Mouse (Mus musculus) heart, adult 11 months (tissue): ENCODE results near the gene Tmem135.

ENCODE experiments used
- DNase-seq: peaks from one replicate; pipeline ENCODE4 v3.0.0; 2022

The Tmem135 gene

DNA sequence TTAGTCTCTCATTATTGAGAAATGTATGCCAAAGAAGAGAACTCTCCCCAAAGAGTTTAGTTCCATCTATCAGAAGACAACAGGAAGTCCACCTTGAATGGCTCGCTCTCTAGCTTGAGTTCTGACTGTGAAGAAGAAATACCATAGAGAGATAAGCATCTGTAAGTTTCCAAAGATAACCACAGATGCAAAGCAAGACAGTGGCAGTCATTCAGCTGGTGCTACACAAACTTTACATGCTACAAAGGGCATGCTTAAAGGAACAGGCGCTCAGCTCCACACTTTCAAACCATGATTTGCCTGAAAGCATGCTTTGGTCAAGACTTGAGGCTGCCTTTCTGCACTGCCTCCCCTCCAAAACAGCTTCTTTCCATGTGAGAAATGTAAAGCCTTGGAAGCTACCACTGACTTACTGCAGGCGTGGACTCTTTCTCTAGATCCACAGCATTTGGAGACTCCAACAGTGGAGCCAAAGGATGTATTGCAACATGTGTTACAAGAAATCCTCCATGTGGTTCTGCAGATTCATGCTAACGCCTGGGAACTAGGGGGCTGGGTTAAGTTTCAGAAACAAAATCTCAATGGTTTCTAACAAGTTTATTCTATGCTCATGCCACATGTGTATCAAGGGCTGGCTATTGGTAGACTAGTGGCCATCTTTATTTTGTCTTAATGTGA is 232.1 kb downstream of the Tmem135 start:
- no peak for DNase-seq

DNA sequence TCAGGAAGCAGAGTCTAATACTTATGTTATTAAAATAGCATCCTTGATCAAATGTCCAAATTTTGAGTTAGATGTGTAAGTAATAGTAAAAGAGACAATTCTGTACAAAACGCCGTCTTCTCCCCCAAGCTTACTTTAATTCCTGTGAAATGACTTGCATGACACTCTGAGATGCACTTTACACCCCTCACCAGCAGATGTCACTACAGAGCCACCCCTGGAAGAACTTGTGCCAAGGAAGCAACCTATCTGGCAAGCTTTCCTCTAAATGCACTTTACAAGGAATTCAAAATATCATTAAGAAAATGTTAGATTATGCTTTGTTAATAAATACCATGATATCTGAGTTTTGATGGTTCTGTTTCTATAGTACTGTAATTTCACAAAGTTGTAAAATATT is 235.4 kb downstream of the Tmem135 start:
- peak; percentile 94 for DNase-seq

DNA sequence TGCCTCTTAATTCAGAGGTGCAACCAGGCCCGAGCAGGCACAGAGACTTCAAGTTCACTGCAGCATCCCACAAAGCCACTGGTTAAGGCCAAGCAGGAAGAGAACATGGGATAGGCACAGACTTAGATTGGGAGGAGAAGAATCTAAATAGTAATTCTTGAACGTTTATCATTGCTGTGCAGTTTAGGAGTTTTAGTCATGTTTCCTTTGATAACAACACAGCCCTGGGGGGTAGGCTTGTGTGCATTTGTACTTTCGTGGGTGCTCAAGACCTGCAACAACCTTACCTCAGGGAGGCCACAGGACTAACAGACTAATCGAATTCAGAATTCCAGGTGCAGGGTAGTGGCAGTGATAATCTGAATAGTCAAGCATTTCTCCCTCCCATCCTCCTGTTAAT is 238.5 kb downstream of the Tmem135 start:
- no peak for DNase-seq

DNA sequence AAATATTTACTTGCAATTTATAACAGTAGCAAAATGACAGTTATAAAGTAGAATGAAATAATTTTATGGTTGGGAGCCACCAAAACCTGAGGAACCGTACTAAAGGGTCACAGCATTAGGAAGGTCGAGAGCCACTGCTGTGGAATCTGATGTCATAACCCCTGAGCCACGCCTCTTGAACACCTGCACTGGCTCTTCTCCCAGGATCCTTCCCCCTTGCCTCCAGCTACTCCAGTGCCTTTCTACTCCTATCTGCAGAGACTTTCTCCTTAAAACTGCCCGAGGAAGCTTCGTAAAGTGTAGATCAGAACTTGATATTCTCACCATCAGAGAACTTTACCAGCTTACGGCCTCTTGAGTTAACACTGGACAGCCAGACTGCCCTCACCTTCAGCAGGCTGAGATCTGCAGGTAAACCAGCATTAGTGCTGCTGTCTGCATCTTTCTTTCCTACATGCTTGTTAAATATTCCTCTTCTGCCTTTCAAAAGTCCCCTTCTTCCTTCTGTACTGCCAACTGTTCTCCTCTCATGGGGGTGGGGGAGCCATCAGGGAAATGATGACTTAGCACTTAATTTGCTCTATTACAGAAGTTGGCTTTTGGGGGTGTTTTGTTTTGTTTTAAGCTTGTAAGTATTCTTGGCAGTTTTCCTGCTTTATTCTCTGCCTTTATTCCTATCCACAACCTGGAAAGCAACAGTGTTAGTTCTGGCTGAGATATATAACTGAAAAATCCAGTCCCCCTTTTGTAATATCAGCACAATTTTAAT is 242.2 kb downstream of the Tmem135 start:
- DNase-seq = no peak

DNA sequence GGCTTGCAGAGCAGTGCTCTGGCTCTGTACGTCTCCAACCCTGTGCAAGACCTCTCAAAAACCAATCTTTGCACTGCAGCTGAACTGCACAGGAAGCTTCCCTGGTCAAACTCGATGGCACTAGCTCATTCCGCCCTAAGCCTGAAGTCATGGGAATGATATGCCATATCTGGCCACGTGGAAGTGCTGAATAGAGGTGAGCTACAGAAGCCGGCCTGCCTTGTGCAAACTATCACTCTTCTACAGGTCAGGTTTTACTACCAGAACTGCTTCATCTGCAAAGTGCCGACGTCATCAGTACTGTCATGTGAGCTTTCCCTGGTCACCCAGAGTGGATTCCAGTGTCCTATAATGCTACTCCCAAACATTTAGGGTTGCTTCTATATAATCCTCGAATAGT is 246.7 kb downstream of the Tmem135 start:
- no peak for DNase-seq

DNA sequence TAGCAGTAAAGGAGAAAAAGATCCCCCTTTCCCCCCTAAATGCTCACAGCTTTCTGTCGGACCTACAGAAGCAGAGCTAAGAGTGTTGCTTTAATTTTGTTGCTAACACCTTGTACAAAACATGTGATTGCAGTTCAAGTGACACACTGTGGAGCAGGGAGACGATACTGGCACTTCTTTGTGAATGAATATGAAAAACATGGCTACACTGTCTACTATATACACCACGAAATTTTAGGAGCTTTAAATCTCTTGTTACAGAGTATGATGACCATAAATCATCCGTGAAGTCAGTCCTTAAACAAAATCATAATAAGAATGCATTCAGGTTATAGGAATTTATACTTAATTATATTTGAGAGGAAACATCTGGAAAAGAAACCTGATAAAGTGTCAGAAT is 247.4 kb downstream of the Tmem135 start:
- no peak for DNase-seq

DNA sequence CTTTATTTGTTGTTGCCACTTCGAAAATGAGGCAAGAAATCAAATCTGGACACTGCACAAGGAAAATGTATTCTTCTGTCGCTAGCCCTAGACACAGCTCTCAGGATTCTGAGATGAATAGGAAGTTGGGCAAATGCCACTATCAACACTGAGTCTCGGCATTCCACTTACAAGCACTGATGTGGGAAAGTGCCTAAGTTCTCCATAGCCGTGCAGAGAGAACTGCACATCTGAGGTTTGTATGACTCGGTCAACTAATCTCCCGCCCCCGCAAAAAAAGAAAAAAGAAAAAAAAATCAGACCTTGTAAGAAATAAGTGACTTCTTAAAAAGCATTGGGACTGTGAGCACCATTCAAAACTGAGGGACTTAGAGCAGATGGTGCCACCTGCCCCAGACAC is 248.3 kb downstream of the Tmem135 start:
- peak; percentile 89 for DNase-seq

DNA sequence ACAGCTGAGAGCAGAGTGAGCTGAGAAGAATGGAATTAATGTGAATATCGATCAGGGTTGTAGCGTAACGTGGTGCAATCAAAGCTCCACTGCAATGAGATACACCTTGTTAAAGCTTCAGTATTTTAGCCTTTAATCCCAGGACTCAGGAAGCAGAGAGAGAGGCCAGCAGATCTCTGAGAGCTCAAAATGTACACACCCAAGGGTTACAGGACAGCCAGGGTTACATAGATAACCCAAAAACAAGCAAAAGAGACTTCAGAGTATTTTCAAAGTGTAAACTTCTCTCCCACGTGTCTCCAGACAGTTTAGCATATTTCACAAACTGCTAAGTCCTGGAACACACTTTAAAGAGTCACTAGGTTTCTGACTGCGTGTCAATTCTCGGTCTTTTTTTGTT is 248.8 kb downstream of the Tmem135 start:
- DNase-seq = no peak

DNA sequence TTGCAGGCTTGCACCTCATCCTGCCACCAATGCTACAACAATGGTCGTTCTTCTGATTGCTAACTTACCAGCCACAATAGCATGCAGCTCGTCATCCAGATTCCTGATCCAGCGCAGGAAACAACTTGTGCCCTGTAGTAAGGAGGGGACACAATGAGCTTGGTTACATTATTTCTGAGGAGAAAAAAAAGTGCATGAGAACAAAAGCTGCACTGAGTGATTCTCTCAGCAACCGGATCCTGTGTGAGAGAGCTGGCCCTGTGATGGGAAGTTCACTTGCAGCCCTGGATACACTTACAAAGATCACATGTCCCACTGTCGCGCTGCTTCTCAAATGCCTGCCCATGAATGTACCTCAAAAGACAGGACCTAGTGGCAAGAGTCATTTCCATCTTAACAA is 252.7 kb downstream of the Tmem135 start:
- peak; percentile 87 for DNase-seq

DNA sequence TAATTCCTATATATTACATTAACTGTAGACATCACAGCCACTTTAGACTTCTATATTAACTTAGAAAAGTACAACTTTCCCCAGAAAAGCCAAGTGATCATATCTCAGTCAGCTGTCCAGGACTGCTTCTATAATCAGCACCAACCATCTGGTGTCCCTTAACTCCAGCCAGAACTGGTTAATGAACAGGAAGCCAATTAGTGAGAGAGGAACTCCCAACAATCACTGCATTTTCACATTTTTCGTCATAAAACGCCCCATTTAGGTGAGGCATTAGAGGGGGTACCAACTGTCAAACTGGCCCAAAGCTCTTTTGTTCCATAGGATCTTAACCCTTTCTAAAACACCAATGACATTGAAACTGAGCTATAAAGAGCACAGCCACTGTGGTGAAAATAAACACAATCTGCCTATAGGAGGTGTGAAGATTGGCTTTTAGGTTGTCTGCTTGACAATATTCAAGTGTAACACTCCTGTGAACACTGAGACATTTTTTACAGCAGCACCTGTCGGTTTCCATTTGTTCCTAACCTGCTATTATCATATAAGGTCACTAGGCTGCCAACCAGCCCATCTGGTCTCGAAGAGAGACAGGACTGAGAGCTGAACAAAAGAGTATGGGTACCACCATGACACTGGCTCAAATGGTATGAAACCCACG is 263.3 kb downstream of the Tmem135 start:
- DNase-seq = no peak

DNA sequence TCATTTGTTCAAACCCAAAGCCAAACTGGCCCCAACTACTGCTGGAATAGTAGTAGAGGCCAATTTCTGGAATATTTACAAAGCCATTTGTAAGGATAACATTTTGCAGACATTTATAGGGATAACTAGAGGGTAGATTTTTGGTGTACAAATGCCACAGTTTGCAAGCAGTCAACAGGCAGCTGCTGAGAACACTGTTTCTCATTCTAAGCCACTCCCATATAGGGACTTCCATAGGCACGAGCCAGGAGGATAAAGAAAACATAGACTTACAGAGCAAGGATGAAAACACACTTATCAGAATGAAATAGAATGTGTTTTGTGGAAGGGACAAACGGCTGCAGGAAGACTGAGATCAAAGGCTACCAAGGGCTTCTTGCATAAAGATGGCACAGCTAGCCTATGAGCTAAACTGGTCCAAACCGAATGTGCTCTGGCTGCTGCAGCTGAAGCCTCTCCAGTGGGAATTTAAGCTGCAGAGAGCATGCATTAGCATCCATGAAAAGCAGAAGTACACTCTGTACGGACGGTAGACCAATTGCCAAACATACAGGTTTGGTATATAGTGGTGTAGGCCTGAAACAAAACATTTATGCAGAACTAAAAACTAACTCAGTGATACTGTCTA is 269.0 kb downstream of the Tmem135 start:
- DNase-seq = no peak

DNA sequence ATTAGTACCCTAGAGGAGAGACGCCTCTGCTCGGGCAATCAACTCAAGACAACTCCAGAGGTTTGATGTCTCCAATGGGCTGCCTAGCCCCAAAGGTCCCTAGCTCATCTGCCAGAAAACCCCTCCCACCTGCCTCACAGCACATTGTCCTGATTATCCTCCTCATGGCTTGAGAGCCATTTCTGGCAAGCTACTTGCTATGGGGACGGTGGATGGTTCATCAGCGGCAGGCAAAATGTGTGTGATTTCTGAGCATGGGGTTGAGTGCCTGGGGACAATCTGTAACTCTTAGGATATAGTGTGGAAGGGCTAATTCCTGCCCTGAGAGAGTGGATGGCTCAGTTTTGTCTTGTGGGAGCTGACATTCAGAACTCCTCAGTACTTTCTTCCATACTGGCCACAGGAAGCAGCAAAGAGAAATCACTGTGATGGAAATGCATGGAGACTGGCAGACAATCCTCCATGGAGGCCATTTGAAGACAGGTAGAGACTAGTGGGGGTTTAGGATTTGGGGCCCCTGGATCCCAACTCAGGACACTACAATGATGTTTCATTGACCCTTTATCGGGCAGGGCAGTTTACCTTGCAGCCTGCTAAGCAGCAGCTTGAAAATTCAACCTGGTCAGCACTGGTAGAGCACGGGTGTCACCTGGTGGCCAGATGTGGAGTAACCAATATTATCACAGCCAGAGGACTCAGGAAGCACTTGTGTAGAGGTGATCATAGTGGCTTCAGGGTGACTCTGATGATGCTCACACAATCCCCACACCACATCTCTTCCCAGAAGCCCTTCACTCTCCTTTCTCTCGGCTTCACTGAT is 277.7 kb downstream of the Tmem135 start:
- peak; percentile 94 for DNase-seq

DNA sequence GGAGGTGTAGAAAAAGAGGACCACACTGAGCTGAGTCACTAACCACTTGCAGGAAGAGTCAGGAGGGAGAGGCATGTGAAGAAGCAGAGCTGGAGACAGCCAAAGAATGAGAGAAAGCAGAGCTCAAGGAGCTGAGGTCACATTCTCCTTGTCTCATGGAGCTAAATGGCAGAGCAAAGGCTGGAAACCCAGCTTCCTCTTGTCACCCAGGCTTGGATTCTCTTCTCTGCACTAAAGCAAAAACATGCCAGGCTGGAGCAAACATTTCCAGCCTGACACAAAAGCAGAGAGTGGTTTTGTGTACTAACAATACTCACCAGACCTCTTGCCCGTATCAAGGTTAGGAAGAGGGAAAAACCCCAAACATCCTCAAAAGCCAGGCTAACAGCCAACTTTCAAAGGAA is 287.8 kb downstream of the Tmem135 start:
- DNase-seq = peak; percentile 95

DNA sequence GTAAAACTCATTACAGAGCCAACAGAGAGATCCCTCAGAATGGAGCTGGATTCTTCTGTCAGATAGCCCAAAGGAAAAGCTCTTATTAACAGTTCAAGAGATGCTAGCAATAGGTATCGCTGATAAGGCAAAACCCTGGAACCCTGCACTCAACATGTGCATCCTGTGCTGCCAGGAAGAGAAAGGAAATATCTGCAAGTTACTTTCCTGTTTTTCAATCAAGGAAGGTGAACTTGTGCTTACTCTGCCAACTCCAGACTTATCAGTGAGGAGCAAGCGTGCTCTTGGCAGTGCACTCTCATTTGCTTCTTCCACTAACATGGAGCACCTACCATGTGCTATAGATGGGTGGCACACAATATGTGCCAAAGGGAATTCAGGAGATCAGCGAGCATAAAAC is 288.4 kb downstream of the Tmem135 start:
- peak; percentile 98 for DNase-seq

DNA sequence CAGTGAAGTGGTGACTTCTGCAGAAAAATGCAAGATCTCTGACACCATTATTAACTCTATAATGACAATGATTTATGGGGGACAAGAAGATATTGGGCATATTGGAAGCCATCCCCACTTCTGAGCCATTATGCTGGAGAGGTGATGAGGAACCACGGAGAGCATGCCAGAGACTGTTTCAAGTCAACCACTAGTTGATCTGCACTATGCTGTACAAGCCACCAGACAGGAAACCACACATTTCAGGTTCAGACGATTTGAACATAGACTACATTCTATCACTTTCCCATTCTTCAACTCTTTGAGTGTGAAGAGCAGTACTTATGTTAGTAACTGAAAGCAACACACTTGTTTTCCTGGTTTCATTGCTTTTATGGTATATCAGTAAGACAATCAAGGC is 297.6 kb downstream of the Tmem135 start:
- peak; percentile 19 for DNase-seq

DNA sequence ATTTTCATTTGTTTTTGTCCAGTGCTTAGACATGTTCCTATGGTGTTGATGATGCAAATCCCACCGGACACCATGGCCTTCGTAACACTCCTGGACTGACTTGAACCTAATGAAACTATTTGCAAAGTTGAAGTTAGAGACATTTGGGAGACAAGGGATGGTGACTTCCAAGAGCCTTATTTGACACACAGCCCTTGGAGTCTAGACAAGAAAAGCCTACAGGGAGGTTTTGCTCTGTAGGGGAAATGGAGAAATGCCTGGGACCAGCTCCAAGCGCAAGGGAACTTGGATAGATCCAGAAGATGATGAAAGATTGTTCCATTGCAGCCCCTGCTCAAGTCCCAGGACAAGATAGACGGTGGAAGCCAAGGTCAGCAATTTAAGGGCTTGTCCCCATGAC is 304.3 kb downstream of the Tmem135 start:
- DNase-seq = peak; percentile 98
